Mouse (Mus musculus) forebrain, embryonic 10.5 days (tissue): Measurements from ENCODE around the gene Ufc1. TPM values are rescaled to one million over a fixed set of nuclear protein-coding genes. Genes with fewer than 3 reads are reported as not detected.
A peak's percentile ranks its signal among the peaks of the same experiment; 100 is the strongest.

ENCODE experiments used
- DNase-seq: peaks from one replicate; pipeline ENCODE4 v3.0.0-alpha.2; 2017; ENCODE audit warnings: low spot score; ENCODE audit errors: extremely low spot score
- H3K27ac ChIP-seq: fragments of 300-500 bp; sonication (generic); 2 replicates; pipeline ENCODE4 v1.5.1; 2016; ENCODE audit warnings: mild to moderate bottlenecking
- H3K27me3 ChIP-seq: fragments of 300-500 bp; sonication (generic); 2 replicates; pipeline ENCODE4 v1.6.1; 2016; ENCODE audit warnings: mild to moderate bottlenecking; ENCODE audit not compliant: poor library complexity, severe bottlenecking
- H3K36me3 ChIP-seq: fragments of 300-500 bp; sonication (generic); replicated peaks from 2 replicates; pipeline ENCODE4 v1.6.1; 2016; ENCODE audit warnings: mild to moderate bottlenecking, moderate library complexity
- H3K4me1 ChIP-seq: fragments of 300-500 bp; sonication (generic); 2 replicates; pipeline ENCODE4 v1.6.1; 2016
- H3K4me3 ChIP-seq: fragments of 300-500 bp; sonication (generic); 2 replicates; pipeline ENCODE4 v1.5.1; 2016; ENCODE audit warnings: mild to moderate bottlenecking, moderate library complexity
- H3K9me3 ChIP-seq: fragments of 300-500 bp; sonication (generic); 2 replicates; pipeline ENCODE4 v1.6.1; 2016; ENCODE audit warnings: mild to moderate bottlenecking, moderate library complexity
- WGBS: fragments of 180-500 bp; shearing (Covaris S2); methylation state at CpG from one replicate; pipeline ENCODE4 v1.1.7; 2016; 5-methylcytosine and 5-hydroxymethylcytosine counted together
- polyA plus RNA-seq: library from polyadenylated mRNA; unstranded; fragments of >200 nt; fragmentation: Nextera tagmentation; extraction: Ambion mirVana; gene quantifications from 2 replicates; pipeline ENCODE4 v1.2.1, GENCODE M21; 2016

The Ufc1 gene
- polyA plus RNA-seq, 1 experiment from 2014 or later, result 94.3 TPM

- Histone ChIP-seq H3K4me1 (peaks cover 62% of the 10 kb centered on the region), H3K36me3 (peaks cover 62% of the 10 kb centered on the region), H3K27ac (no peak overlapping the region), H3K4me3 (0 out of 2 replicates have a peak overlapping the region, but pooled peaks have one; percentile 1), H3K9me3 (no peaks in the 10 kb centered on the region), H3K27me3 (no peaks in the 10 kb centered on the region)
- 94% methylated on average over 18 of the region's 18 CpGs for WGBS
- DNase-seq, result peak; percentile 7
Observed at GRCm38 (mm10) chr1:171283188-171284160, 11.3 kb downstream of the Ufc1 start.

- Histone ChIP-seq H3K4me3 (peak overlapping the region; percentile 67), H3K27me3 (no peaks in the 10 kb centered on the region), H3K27ac (0 out of 2 replicates have a peak overlapping the region, but pooled peaks have one; percentile 85), H3K9me3 (no peaks in the 10 kb centered on the region), H3K4me1 (peaks cover 52% of the 10 kb centered on the region), H3K36me3 (peaks cover 72% of the 10 kb centered on the region)
- WGBS, result 84% methylated on average over 18 of the region's 18 CpGs
- no peak for DNase-seq
Observed at GRCm38 (mm10) chr1:171282086-171282805, 12.6 kb downstream of the Ufc1 start.

GRCm38 (mm10) chr1:171281528-171281923, 13.3 kb downstream of the Ufc1 start:
- WGBS, result 0% methylated on average over 10 of the region's 10 CpGs
- H3K4me1 ChIP-seq, result peaks cover 45% of the 10 kb centered on the region

GRCm38 (mm10) chr1:171280916-171281527, 13.8 kb downstream of the Ufc1 start, which contains the start of gene Ppox:
Gene Ppox (minus strand): TSS chr1:171281186.
- Histone ChIP-seq H3K9me3 (no peaks in the 10 kb centered on the region), H3K4me3 (peak within 1 kb of the TSS; percentile 67), H3K27ac (peak within 1 kb of the TSS; percentile 85), H3K4me1 (peaks cover 40% of the 10 kb centered on the region), H3K36me3 (peaks cover 76% of the 10 kb centered on the region), H3K27me3 (no peaks in the 10 kb centered on the region)
- under 1% methylated on average over 26 of the region's 26 CpGs for WGBS
- peak; percentile 92 for DNase-seq

More at GRCm38 (mm10) chr1:171281528-171281923, 13.3 kb downstream of the Ufc1 start:
- peak overlapping the region; percentile 85 for H3K27ac ChIP-seq
- H3K36me3 ChIP-seq, result peaks cover 76% of the 10 kb centered on the region
- DNase-seq, result peak; percentile 74
- no peaks in the 10 kb centered on the region for H3K9me3 ChIP-seq
- H3K4me3 ChIP-seq, result peak overlapping the region; percentile 67
- H3K27me3 ChIP-seq, result no peaks in the 10 kb centered on the region

DNA sequence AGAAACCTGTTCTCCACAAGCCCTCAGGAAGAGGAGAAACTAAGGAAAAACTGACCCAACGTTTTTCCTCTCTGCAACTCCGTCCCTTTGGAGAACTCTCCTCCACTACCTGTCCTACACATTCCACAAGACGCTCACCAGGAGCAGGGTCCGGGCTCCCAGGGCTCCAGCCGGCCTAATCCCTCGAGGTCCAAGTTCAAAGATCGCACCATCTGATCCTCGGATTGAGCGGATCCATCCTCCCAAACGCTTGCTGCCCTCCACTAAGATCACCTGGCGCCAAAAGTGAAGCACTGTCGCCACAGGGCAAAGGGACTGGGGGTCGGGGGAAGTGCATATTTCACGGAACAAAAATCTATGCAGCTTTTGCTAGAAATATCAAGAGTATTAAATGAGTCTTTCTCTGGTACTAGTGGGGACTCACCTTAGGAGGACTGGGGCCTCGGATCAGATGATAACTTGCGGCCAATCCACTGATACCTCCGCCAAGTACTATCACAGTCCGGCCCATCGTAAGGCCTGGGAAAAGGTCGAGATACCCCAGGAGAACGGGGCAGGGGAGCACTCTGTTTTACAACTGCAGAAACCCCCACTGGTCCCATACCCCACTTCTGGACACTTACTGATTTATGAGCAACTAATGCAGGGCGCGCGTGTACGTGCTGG, 14.4 kb downstream of the Ufc1 start:
- no peaks in the 10 kb centered on the region for H3K9me3 ChIP-seq
- no peaks in the 10 kb centered on the region for H3K27me3 ChIP-seq
- DNase-seq, result no peak
- H3K36me3 ChIP-seq, result peaks cover 76% of the 10 kb centered on the region
- peak overlapping the region; percentile 85 for H3K27ac ChIP-seq
- H3K4me1 ChIP-seq, result peaks cover 33% of the 10 kb centered on the region
- peak overlapping the region; percentile 67 for H3K4me3 ChIP-seq
- WGBS, result 2% methylated on average over 25 of the region's 25 CpGs

DNA sequence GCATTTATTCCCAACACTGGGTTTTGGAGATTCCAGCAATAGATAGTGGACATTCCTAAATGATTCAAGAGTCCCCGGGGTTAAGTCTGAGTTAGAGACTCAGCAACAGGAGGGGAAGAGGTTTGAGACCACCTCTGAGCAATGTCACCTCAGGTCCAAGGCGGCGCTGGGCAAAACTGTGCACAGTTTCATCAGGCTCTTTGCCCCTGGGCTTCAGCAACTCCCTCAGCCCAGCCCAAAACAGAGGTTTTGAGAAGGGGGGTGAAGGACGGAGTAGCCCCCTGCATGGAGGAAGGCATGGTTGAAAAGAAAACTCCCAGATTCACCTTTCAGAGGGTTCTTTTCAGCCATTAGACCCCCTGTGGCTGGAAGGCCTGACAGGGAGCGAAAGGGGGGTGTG, 15.1 kb downstream of the Ufc1 start:
- no peak for DNase-seq
- peak overlapping the region; percentile 85 for H3K27ac ChIP-seq
- peaks cover 76% of the 10 kb centered on the region for H3K36me3 ChIP-seq

GRCm38 (mm10) chr1:171279012-171279705, 15.7 kb downstream of the Ufc1 start:
- Histone ChIP-seq H3K27me3 (no peaks in the 10 kb centered on the region), H3K4me3 (peak overlapping the region; percentile 67), H3K36me3 (peaks cover 76% of the 10 kb centered on the region), H3K9me3 (no peaks in the 10 kb centered on the region), H3K27ac (no peak overlapping the region), H3K4me1 (peaks cover 31% of the 10 kb centered on the region)
- DNase-seq, result no peak
- WGBS, result 86% methylated on average over 14 of the region's 14 CpGs

More for the DNA sequence above, 15.1 kb downstream of the Ufc1 start:
- WGBS, result 58% methylated on average over 5 of the region's 5 CpGs
- Histone ChIP-seq H3K9me3 (no peaks in the 10 kb centered on the region), H3K4me1 (peaks cover 31% of the 10 kb centered on the region), H3K27me3 (no peaks in the 10 kb centered on the region), H3K4me3 (peak overlapping the region; percentile 67)

GRCm38 (mm10) chr1:171278436-171278835, 16.4 kb downstream of the Ufc1 start:
- WGBS, result 96% methylated on average over 8 of the region's 8 CpGs
- Histone ChIP-seq H3K27ac (no peak overlapping the region), H3K36me3 (peaks cover 76% of the 10 kb centered on the region)

DNA sequence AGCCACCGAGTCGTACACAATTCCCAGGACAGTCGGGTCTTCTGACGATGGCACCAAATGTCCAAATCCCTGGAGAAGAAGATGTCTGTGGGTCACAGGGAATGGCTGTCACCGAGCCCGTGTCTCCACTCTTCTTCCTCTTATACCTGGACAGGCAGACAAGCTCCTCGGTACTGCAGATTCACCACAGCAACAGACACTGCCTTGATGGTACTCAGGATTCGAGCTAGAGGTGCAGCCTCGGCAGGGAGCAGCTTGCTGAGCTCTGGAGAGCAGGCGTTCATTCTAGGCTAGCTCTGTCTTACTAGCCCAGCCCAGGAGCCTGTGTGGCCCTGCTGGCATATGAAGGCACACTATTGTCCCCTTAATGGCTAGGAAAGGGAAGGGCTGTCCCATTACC, 17.1 kb downstream of the Ufc1 start:
- Histone ChIP-seq H3K27ac (no peak overlapping the region), H3K36me3 (peaks cover 76% of the 10 kb centered on the region), H3K4me3 (no peak overlapping the region), H3K9me3 (no peaks in the 10 kb centered on the region), H3K27me3 (no peaks in the 10 kb centered on the region), H3K4me1 (peaks cover 31% of the 10 kb centered on the region)
- WGBS, result 84% methylated on average over 10 of the region's 10 CpGs
- DNase-seq, result no peak

More at GRCm38 (mm10) chr1:171278436-171278835, 16.4 kb downstream of the Ufc1 start:
- Histone ChIP-seq H3K4me3 (no peak overlapping the region; the same call in 1 of the 2 replicates), H3K4me1 (peaks cover 31% of the 10 kb centered on the region), H3K9me3 (no peaks in the 10 kb centered on the region), H3K27me3 (no peaks in the 10 kb centered on the region)
- DNase-seq, result no peak

- H3K9me3 ChIP-seq, result no peaks in the 10 kb centered on the region
- WGBS, result 97% methylated on average over 14 of the region's 14 CpGs
- no peaks in the 10 kb centered on the region for H3K27me3 ChIP-seq
- H3K27ac ChIP-seq, result no peak overlapping the region
- H3K36me3 ChIP-seq, result peaks cover 80% of the 10 kb centered on the region
- H3K4me3 ChIP-seq, result no peak overlapping the region
- no peak for DNase-seq
- H3K4me1 ChIP-seq, result peaks cover 28% of the 10 kb centered on the region
Observed at GRCm38 (mm10) chr1:171276110-171276748, 18.6 kb downstream of the Ufc1 start.

DNA sequence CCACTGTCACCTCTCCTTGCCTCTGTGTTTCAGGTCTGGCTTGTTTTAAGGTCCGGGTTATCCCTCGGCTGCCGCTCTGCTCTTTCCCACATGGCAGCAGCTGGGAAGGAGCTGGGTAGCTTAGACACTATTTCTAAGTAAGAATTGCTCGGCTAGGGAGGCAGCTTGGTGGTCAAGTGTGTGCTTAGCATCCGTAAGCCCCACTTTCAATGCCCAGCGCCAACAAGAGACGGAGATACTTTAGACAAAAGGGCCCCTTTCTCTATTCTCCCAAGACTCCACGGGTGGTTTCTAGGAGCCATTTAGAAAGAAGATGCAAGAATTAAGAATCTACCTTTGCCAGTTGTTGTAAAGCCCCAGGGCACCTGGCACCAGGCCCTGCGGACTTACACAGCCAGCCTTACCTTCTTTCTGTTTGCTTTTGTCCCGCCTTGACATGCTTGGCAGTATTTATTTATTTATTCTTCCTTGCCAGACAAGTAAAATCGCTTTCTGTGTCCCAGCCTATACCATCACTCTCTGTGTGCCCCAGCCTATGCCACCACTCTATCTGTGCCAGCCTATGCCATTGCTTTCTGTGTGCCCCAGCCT, 19.6 kb downstream of the Ufc1 start:
- Histone ChIP-seq H3K27ac (no peak overlapping the region), H3K4me3 (no peak overlapping the region), H3K9me3 (no peaks in the 10 kb centered on the region), H3K36me3 (peaks cover 80% of the 10 kb centered on the region), H3K4me1 (peaks cover 30% of the 10 kb centered on the region), H3K27me3 (no peaks in the 10 kb centered on the region)
- 85% methylated on average over 11 of the region's 11 CpGs for WGBS
- DNase-seq, result no peak
